Mouse (Mus musculus): ENCODE measurements around the gene Mas1.
A peak's percentile ranks its signal among the peaks of the same experiment; 100 is the strongest.

Gene Mas1

DNA sequence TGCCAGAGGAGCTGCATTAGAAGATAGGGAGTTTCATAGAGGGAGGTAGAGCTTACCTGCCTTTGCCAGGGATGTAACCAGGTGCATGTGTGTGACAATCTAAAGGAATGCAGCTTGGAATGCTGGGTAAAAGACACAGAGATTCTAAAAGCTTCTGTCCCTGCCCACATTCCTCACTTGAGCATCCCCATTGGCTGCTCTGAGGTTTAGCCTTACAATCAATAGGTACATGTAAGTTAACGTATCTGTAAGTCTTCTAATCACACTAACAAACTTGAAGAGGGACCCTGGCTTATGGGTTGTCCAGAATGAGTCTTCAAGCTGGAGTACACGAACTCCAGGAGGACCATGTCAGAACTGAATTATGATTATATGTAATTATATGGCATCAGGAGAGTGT is at the start of gene Mas1:
TSS of gene Mas1 (minus strand) at position 101 of the 400 bp plus-strand sequence.
- DNase-seq (ENCODE audit: low read depth, low spot score): no peak

DNA sequence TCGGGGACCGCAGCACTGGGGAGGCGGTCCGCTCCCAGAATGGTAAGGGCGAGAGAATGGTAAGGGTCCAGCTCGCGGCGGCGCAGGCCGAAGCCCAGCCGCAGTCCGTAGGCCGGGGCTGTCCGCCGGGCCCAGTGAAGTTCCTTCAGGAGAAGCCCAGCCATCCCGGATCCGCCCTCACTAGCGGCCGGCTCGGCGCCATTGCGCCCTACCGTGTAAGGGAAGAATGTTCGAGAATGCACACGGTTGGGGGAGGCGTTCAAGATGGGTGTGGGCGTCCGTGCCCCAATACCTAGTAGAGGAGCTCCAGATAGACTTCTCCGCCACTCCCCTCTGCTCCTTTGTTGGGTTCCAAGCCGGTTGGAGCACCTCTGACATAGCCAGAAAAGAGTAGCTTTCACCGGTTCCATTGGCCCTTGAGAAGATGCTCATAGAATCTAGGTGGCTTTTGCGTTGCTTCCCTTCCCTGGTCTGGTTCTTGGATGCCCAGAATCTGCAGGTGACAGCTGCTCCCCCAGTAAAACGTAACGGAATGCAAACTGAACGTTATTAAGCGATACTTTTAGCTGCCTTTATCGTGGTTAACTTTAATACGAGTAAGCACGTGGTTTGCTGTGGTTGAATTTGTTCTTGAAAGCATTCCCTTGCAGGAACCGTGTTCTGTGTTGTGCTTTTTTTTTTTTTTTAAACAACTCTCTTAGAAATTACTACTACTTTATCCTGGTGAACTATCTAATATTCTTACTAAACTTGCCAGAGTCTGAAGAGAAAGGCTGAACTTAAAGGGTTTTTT is 48.8 kb upstream of the Mas1 start:
- peak; percentile 36 for DNase-seq (ENCODE audit: low read depth, low spot score)

DNA sequence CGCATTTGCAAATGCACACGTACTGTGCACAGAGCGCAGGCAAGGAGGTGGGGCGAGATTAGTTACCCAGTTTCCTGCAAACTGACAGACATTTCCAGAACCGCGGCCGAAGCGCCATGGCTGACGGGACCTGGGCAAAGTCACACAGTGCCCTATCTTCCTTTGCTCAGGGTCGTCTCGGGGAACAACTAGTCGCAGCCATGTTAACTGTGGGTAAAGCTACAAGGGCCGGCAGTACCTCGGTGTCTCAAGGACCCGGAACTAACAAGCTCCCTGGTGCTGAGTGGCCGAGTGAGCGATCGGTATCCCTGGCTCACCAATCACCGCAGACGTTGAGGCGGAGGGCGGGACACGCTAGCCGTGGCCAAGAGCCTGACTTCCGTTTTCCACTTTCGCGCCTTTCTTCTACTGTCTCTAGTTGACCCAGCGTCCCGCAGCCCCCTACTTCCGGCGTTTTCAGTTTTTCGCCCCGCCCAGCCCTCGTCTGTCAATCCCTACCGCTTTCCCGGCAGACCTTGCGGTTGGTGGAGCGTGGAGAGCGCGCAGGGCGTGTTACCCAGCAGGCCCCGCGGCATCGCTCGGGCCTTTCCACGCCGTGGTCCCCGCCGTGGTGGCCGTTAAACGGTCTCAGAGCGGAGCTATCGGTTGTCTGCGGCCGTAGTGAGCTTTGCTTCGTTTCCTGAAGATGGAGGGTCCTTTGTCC is 48.1 kb upstream of the Mas1 start, which contains the start of gene Mrpl18:
TSS of gene Mrpl18 (minus strand) at position 465 of the 703 bp plus-strand sequence.
- peak; percentile 99 for DNase-seq (ENCODE audit: low read depth, low spot score)

DNA sequence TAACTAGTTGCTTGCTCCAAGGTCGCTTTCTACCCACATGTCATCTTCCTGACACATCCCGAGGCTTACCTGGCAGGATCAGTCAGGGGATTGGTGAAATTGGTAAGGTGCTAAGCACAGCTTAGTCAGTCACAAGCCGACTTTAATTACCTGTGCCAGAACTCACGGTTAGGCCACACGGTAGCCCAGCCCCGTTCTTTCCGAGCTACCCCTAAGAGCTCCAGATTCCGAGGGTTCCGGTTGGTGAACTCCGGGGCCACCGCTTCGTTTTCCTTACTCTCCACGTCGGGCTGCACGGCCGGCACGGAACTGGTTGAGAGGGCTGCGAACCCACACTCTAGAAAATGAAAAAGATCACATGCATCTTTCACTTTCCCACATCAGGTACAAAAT is 47.5 kb upstream of the Mas1 start, which contains the start of gene Tcp1:
TSS of gene Tcp1 (plus strand) at position 214 of the 393 bp plus-strand sequence.
- DNase-seq (ENCODE audit: low read depth, low spot score): no peak

DNA sequence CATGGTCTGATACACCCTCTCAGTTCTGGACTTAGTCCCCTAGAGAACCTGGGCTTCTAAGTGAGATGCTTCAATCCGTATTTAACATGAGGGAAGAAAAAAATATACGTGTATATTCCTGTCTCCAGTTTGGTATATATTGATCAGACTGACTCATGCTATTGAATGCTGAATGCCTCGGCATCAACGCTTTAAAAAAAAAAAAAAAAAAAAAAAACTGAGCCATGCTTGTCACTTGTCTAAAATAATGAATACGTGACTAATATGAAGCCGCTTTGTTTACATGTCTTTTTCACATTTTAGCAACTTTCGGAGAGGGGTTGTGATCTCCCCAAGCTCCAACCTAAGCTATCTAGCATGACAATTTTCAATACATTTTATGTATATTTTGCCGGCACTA is 42.4 kb upstream of the Mas1 start:
- DNase-seq (ENCODE audit: low read depth, low spot score): no peak

DNA sequence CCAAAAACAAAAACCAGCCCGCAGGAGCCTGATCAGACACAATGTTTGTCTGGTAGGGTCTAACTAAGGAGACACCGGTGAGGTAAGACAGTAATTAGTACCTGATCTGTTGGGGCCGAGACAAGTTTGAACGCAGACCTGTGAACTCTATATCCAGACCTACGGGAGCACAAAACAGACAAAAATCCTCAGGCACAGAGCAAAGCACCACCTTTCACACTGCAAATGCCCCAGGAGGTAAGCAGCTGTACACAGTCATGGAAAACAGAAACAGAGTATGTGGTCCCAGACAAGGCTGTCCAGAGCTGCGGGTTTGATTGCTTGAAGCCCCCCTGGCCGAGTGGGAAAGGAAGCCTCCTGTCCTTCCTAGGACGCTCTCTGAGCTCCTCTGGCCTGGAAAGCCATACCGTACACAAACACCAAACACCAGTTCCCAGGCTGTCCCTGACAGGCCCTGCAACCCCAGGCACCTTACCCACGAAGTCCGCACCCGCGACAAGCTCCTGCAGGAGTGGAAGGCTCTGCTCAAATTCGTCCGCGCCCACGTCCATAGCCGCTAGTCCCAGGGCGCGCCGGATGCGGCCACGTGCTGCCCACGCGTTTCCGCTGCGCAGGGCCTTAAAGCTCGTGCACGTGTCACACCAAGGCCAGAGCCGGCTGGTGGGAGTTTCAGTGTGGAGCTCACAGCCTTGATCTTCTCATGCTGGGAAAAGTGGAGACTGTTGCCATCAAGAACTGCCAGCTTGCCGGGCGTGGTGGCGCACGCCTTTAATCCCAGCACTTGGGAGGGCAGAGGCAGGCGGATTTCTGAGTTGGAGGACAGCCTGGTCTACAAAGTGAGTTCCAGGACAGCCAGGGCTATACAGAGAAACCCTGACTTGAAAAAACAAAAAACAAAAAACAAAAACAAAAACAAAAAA is 41.7 kb upstream of the Mas1 start, which contains the start of gene Pnldc1:
TSS of gene Pnldc1 (minus strand) at position 870 of the 920 bp plus-strand sequence.
- no peak for DNase-seq (ENCODE audit: low read depth, low spot score)

DNA sequence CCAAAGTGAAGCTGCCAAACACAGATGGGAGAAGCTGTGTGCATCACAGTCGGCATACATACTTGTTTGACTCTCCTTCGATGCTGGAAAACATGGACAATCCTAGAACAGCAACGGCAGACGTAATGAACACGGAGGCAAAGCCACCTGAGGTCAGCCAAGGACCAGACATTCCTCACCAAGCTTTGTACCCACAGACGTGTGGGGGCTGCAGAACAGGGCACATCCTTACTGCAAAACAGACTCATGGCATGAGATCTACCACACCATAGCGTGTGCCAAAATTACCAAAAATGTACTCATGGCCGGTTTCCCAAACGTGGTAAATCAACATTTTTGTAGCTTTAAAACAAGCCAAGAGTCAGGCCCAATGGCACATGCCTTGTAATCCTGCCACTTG is 38.5 kb upstream of the Mas1 start:
- no peak for DNase-seq (ENCODE audit: low read depth, low spot score)

DNA sequence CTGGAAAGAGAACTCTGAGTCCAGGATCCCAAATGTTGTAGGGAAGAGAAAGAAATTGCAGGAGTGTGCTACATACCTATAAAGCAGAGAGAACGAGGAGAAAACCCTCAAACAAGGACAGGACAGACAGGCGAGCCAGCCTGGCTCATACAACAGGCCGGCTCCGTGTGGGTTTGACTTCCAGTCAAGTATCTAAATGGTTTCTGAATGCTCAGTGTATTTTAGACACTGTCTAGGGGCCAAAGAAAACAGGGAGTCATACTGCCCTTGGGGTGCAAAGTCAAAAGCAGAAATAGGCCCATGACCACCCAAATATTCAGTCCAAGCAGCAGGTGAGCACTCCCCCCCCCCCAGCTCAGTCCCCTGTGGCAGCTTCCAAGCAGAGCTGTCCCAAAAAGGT is 37.9 kb upstream of the Mas1 start:
- DNase-seq (ENCODE audit: low read depth, low spot score): no peak

DNA sequence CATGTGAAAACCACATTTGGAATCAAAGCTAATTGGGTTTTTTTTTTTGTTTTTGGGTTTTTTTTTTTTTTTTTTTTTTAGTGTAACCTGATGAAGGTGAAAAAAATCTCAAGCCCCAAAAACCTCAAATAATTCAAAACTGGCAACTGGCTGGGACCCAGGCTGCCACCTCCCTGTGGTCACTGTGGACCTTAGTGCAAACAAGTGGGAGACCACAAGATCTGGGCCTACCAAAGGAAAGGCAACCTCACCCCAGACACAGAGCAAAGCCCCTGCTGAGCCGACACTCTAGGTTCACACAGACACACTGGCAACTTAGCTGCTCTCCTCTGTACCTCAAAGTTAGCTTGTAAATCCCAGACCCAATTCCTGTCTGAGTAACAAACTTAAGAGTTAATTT is 36.4 kb upstream of the Mas1 start:
- no peak for DNase-seq (ENCODE audit: low read depth, low spot score)

DNA sequence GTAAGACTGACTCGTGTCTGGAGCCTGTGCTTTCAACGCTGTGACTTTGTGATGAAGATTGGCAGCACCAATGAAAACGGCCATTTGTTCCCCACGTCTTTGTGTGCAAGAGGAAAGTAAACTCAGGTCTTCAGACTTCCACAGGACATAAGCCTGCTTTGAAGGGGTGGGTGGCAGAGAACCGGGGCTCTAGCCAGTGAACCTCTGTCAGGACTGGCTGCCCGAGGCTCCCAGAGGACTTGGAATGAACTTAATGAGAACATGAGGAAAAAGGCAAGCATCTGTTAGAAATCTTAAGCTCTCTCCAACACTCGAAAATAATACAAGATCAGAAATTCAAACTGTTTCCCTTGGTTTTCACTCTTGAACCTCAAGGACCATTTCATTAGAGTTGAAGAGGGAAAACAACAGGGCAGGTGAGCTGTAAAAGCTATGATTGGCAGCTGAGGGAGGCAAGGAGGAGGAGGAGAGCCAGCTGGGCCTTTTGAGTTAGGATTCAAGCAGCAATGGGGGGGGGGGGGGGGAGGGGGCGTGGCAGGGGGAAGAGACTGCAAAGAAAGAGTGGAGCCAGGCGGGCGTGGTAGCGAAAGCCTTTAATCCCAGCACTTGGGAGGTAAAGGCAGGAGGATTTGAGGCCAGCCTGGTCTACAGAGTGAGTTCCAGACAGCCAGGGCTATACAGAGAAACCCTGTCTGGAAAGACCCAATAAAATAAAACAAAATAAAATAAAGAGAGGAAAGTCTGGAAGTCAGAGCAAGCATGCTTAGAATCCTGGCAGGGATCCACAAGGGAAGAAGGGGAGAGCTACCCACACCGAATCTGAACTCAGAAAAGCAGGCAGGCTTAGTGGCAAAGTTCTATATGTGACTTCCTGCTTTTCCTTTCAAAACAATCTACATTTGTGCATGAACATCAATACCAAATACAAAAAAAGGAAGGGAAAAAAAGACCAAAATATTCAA is 35.7 kb upstream of the Mas1 start:
- DNase-seq (ENCODE audit: low read depth, low spot score): no peak

DNA sequence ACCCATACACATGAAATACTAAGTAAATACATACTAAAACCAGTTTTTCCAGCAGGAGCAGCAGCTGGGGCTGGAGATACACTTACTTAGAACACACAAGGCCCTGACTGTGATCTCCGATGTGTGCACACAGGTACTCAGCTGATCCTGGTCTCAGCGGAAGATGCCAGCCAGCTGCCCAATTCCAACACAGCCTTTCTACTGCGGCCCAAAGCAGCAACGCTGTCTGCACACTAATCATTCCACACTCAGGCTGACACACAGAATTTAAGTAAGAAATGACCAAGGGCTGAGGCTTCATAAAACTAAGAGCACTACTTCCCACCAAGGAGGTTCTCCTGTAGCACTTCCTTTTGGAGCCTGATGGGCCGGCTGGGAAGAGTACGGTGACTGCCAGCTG is 34.3 kb upstream of the Mas1 start:
- no peak for DNase-seq (ENCODE audit: low read depth, low spot score)

DNA sequence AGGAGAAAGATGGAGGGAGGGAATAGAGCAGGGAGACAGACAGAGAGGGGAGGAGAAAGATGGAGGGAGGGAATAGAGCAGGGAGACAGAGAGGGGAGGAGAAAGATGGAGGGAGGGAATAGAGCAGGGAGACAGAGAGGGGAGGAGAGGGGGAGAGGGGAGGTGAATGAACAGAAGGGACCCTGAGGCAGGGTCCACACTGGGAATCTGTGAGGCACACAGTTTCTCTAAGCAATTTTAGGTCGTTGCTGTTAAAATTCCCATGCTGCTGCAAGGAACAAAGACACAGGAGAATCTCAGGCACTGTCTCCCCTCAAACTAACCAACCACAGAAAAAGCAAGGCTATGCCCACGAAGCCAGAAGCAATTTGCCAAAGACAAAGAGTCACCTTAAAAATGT is 30.7 kb upstream of the Mas1 start:
- DNase-seq (ENCODE audit: low read depth, low spot score): peak; percentile 7

DNA sequence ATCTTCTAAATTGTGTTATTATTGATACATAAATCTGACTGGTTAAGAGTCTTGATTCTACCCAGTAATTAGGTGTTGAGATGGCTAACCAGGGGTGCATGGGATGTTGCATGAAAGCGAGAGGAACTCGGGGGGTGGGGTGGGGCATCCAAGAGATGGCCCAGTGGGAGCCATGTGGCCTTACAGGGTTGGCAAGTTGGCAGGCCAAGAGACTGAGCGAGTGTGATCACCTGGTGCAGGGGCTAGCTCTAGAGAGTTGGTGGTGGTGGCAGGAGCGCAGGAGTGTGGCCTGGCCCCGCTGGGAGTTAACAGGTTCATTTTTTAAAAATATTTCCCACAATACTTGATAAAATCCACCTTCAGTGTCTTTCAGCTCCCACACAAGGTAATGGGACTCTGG is 29.7 kb upstream of the Mas1 start:
- DNase-seq (ENCODE audit: low read depth, low spot score): no peak

DNA sequence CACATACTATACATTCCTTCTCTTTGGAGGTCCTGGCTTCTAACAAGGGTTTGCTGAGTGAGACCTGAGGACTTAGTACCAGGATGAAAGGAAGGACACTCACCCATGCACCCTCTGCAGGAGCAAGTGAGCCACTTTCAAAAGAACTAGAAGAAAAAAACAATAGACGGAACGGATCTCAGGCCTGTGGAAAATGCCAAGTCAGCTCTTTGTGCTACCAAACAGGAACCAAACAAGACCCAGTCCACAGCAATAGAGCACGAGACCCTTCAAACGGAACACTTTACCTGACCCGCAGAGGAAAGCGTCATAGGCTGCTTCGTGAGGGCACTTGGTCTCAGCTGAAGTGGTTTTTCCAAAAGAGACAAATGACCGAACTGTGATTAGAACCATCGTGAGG is 24.1 kb upstream of the Mas1 start:
- DNase-seq (ENCODE audit: low read depth, low spot score): no peak

DNA sequence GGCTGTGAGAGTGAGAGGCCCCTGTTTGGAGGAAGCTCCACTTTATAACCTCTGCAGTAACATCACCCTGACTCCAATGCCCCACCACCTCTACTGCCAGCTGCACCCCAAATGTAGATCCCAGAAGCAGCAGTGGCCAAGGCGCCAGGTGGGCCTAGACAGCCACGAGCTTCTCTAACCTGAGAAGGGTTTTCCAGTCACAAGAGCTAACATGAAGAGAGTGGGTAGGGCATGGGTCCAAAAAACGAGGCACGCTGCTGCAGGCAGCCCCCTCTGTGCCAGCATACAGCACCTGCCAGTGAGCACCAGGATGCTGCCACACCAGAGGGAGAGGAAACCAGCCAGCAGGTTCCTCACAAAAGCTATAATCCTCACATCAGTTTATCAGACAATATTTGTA is 23.1 kb upstream of the Mas1 start:
- DNase-seq (ENCODE audit: low read depth, low spot score): no peak

DNA sequence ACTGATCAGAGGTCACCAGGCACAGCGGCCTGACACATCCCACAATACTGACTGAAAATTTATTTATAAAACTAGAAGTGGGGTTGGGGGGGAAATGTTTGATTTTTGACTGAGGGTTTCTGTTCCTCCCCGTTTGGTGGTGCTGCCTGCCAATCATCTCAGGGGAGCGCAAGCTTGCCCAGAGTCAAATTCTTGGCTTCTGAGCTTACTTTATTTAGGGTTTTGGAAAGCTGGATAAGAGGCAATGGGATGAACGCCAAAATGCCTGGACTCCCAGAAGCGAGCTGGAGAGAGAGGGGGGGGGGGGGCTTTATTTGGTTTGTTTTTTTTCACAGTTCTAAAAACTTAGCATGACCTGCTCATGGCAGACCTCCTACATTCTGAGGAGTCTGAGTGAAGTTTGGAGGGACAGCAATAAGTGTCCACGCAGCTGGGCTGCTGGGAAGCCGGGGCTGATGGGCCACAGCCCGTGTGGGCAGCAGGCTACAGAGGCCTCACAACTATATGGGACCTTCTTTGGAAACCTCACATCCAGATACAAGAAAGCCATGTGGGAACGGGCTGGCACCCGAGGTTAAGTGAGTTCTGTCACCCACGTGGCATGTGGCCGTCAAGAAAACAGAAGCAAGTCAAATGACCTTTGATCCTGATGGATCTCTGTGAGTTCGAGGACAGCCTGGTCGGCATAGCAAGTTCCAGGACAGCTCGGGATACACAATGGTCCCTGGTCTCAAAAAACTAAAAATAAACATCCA is 19.3 kb upstream of the Mas1 start:
- no peak for DNase-seq (ENCODE audit: low read depth, low spot score)

DNA sequence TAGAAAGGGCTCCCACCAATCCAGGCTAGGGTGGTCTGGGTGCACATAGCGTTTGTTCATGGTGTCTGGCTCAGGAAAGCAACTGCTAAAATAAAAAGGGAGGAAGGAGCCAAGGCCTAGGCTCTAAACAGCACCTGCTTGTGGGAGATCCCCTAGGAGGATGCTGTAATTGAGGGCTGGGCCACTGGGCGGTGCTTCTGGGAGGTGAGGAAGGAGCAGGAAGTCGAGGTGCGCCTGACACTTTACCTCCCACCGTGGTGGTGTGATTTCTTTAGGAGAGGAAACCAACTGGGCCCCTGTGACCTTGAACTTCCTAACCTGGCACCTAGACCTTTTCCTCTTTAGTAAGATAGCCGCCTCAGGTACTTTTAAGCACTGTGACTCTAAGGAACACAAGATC is 18.7 kb upstream of the Mas1 start:
- DNase-seq (ENCODE audit: low read depth, low spot score): no peak

DNA sequence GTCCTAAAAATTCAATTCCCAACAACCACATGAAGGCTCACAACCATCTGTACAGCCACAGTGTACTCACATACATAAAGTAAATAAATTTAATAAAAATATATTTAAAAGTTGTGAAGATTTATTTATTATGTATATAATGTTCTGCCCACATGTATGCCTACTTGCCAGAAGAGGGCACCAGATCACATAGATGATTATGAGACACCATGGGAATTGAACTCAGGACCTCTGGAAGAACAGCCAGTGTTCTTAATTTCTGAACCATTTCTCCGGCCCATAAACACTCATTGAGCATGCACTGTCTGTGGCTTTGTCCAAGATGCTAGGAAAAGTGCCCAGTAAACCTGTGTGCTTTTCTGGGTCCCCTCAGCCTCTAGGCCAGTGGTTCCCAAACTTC is 13.3 kb upstream of the Mas1 start:
- no peak for DNase-seq (ENCODE audit: low read depth, low spot score)

DNA sequence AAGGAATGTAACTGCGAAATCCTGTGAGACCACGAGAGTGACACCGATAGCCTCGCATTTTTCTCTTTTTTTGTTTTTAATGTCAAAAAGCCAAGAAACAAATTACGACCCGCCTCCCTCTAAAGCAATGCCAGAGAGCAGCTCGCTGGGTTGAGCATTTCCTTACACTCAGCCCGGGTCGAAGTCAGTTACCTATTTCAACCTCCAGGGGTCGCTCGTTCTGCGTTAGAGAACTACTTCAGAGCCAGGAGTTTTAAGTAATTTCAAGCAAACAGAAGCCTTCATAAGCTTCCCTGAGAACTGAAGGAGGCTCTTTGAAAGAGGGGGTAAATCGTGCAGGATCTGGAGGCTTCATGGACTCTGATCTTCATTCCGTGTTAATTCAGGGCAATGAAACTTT is 12.2 kb upstream of the Mas1 start:
- DNase-seq (ENCODE audit: low read depth, low spot score): peak; percentile 90

DNA sequence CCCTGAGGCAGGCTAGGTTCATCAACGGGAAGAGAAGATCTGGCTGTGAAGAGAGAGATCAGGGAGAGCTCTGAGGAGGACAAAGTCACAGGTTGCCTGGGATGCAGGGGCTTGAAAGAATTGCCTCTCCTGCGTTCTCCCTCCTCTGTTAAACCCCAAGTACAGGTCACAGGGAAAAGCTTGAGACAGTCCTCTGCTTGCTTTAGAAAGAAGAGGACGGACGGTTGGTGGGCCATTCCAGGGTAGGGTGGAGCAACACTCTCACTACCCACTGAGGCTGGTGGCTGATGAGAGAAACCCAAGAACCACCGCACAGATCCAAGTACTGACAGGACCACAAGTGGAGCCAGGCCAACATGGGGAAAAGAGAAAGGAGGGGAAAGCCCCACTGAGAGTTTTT is 7.8 kb upstream of the Mas1 start, which contains the start of gene Mrgprh:
TSS of gene Mrgprh (plus strand) at position 301 of the 400 bp plus-strand sequence.
- DNase-seq (ENCODE audit: low read depth, low spot score): no peak
